Mouse (Mus musculus) gastrocnemius, postnatal 4 days (tissue): Measurements from ENCODE around the gene B3galt4. TPM values are rescaled to one million over a fixed set of nuclear protein-coding genes. Genes with fewer than 3 reads are reported as not detected.

Source experiments
- DNase-seq, 2 experiments: peaks; one replicate each; pipeline ENCODE4 v3.0.0; 2021 to 2022; ENCODE audit warnings: low spot score in 2 of 2, mixed read lengths in 2 of 2
- total RNA-seq, 2 experiments: library from RNA; stranded (reverse); gene quantifications; 2 replicates each; pipeline ENCODE4 v1.2.3; 2021

Gene B3galt4
- total RNA-seq, 2 experiments from 2014 or later: 3.8 to 4.5 TPM

- DNase-seq: no peak
These were observed 3.7 kb downstream of the B3galt4 start for GRCm38 (mm10) chr17:33947430-33948089.

GRCm38 (mm10) chr17:33943454-33943853 is 7.8 kb downstream of the B3galt4 start:
- no peak for DNase-seq

GRCm38 (mm10) chr17:33941381-33941780 is 9.9 kb downstream of the B3galt4 start:
- DNase-seq: no peak

- peak in 1 of 2 experiments; percentile 45 for DNase-seq
These were observed 10.3 kb downstream of the B3galt4 start for GRCm38 (mm10) chr17:33940981-33941380.

DNA sequence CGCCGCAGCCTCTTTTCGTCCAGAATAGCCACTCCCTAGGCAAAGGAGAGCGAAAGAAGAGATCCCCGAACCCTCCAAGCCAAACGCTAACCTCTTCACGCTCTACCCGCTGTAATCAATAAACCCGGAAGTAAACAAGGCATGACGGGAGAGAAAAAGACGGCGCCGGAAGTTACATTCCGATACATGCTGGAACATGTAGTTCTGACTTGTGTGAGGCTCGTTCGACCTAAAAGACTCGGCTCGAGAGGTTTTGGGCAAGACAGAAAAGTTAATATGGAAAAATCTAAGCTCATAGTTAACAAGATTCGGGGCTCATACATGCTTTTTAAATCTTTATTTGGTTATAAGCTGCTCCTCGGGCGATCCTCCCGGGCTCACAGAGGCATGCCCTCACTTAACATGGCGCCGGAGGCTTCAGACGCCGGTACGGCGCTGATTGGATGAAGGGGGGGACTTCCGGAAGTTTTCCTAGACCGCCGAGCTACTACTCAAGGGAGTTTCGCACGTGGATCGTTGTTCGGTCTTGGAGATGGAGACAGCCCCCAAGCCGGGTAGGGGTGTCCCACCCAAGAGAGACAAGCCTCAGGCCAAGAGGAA is 11.0 kb downstream of the B3galt4 start, which contains the start of the genes Pfdn6 and Wdr46:
Gene Pfdn6, minus strand, starts transcription at position 138 of the 600 bp plus-strand sequence.
Gene Wdr46, plus strand, starts transcription at position 455 of the 600 bp plus-strand sequence.
- DNase-seq: peak; percentile 77 to 90

GRCm38 (mm10) chr17:33938783-33939182 is 12.5 kb downstream of the B3galt4 start:
- DNase-seq: no peak

GRCm38 (mm10) chr17:33936993-33937392 is 14.3 kb downstream of the B3galt4 start:
- no peak for DNase-seq

DNA sequence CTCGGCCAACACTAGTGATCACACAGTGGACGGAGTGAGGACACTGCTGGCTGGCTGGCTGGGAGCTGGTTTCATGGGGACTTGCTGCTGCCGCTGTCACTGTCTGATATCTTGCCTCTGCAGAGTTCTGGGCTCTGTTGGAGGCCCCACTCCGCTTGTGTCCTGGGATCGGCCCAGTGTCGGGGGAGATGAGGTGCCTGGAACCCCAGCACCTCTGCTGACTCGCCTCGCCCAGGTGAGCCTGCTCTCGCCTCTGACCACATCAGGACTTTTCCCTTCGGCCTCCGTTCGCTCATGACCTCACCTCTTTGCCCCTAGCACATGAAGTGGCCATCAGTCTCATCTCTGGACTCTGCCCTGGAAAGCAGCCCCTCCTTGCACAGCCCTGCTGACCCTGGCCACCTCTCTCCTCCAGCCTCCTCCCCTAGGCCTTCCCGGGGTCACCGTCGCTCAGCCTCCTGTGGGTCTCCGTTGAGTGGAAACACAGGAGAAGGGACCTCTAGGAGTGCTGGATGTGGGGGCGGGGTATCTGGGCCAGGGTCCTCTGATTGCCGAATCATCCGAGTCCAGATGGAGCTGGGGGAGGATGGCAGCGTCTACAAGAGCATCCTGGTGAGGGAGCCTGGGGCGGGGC is 15.7 kb downstream of the B3galt4 start:
- DNase-seq: no peak

- no peak for DNase-seq
These were observed 18.3 kb downstream of the B3galt4 start for GRCm38 (mm10) chr17:33932970-33933369.

GRCm38 (mm10) chr17:33932448-33932847 is 18.8 kb downstream of the B3galt4 start:
- DNase-seq: no peak

GRCm38 (mm10) chr17:33931947-33932346 is 19.3 kb downstream of the B3galt4 start:
- no peak for DNase-seq

GRCm38 (mm10) chr17:33931159-33931866 is 20.0 kb downstream of the B3galt4 start:
- DNase-seq: no peak

- peak in 1 of 2 experiments; percentile 44 for DNase-seq
These were observed 20.8 kb downstream of the B3galt4 start for GRCm38 (mm10) chr17:33930280-33931158.

DNA sequence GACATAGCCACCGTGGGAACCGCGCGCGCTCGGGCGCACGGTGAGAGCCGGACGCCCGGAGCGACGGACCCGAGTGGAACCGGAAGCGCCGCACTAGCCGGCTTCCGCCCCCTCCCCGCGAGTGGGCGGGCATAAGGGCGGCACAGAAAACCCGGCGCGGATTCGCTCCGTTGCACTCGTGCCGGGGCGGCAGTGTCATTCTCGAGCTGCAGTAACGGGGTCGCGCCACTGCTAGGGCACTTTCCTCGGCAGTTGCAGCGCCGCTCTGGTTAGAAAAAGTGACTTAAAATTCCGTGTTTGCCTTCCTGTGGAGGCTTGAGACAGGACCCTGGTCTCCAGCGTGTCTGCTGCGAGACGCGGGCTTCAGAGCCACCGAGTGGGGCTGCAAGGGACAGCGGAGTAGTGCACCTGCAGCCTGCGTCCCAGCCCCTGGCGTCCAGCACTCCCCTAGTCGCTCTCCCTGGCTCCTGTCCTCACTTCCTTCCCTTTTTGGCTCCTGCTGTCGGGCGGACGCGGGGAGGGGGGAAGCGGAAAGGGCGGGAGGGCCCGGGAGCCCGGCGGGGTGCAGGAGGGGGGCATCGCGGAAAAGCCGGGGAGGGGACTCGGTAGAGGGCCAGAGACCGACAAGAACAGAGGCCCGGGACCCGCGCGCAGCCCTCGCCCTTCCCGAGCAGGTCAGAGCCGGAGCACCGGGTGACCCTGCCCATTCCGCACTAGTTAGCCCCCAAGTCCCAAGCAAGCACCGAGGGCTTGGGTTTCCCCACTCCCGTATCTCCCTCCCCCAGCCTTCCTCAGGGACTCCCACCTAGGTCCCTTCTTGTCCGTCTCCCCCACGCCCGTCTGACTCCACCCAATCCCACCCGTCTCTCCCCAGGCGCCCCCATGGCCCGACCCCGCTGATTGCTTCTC is 21.7 kb downstream of the B3galt4 start, which contains the start of gene Rgl2:
Gene Rgl2, plus strand, starts transcription at position 173 of the 909 bp plus-strand sequence.
- peak; percentile 95 for DNase-seq

- no peak for DNase-seq
These were observed 22.9 kb downstream of the B3galt4 start for GRCm38 (mm10) chr17:33928251-33928947.

GRCm38 (mm10) chr17:33926207-33926932 is 24.9 kb downstream of the B3galt4 start:
- DNase-seq: no peak

GRCm38 (mm10) chr17:33925406-33926116 is 25.7 kb downstream of the B3galt4 start:
- DNase-seq: no peak
